Mouse (Mus musculus) large intestine, adult 2 months (tissue): ENCODE measurements around the gene Angptl4. TPM values are rescaled to one million over a fixed set of nuclear protein-coding genes. Genes with fewer than 3 reads are reported as not detected.

ENCODE experiments used
- polyA plus RNA-seq: library from polyadenylated mRNA; depleted of rRNA; stranded (reverse); fragments of >200 nt; gene quantifications from 2 replicates; pipeline ENCODE4 v1.2.3, GENCODE M21; 2012; rRNA removed

Gene Angptl4
- polyA plus RNA-seq, 1 experiment, result 21.9 TPM

Other genes starting within 250 kb of the Angptl4 start
- 5.6 and 7.8 TPM in 2 replicates for gene Myo1f, start 226.1 kb downstream of the Angptl4 start, polyA plus RNA-seq
- 31.2 and 31.4 TPM in 2 replicates for gene Zfp414, start 152.7 kb downstream of the Angptl4 start, polyA plus RNA-seq
- gene Pram1, start 143.8 kb downstream of the Angptl4 start, polyA plus RNA-seq, result 1.5 and 1.7 TPM in 2 replicates
- gene Hnrnpm, start 95.0 kb downstream of the Angptl4 start, polyA plus RNA-seq, result 49.2 and 52.1 TPM in 2 replicates
- 53.8 and 55.5 TPM in 2 replicates for gene March2, start 63.2 kb downstream of the Angptl4 start, polyA plus RNA-seq
- 268 and 292 TPM in 2 replicates for gene Rab11b, start 21.3 kb downstream of the Angptl4 start, polyA plus RNA-seq
- gene Kank3, start 28.7 kb upstream of the Angptl4 start, polyA plus RNA-seq, result 19.7 and 22.0 TPM in 2 replicates
- gene Rps28, start 42.7 kb upstream of the Angptl4 start, polyA plus RNA-seq, result 844 and 888 TPM in 2 replicates
- gene Ndufa7, start 42.7 kb upstream of the Angptl4 start, polyA plus RNA-seq, result 365 and 370 TPM in 2 replicates
- gene Cd320, start 61.3 kb upstream of the Angptl4 start, polyA plus RNA-seq, result 22.0 and 27.3 TPM in 2 replicates
- gene Gm7029, start 92.0 kb upstream of the Angptl4 start, polyA plus RNA-seq, result not detected in 2 replicates
- gene Kifc1, start 108.8 kb upstream of the Angptl4 start, polyA plus RNA-seq, result 17.1 and 17.6 TPM in 2 replicates
- gene Platr17, start 123.3 kb upstream of the Angptl4 start, polyA plus RNA-seq, result 0.67 TPM in 1 of 2 replicates, not detected in the other
- gene Daxx, start 127.6 kb upstream of the Angptl4 start, polyA plus RNA-seq, result 34.1 and 41.0 TPM in 2 replicates
- 203 and 264 TPM in 2 replicates for gene Tapbp, start 134.1 kb upstream of the Angptl4 start, polyA plus RNA-seq
- 37.1 and 49.3 TPM in 2 replicates for gene Zbtb22, start 134.1 kb upstream of the Angptl4 start, polyA plus RNA-seq
- gene Rgl2, start 147.7 kb upstream of the Angptl4 start, polyA plus RNA-seq, result 46.1 and 63.1 TPM in 2 replicates
- 28.6 and 35.4 TPM in 2 replicates for gene Pfdn6, start 158.5 kb upstream of the Angptl4 start, polyA plus RNA-seq
- gene Wdr46, start 158.8 kb upstream of the Angptl4 start, polyA plus RNA-seq, result 19.1 and 23.6 TPM in 2 replicates
- 15.6 and 19.8 TPM in 2 replicates for gene B3galt4, start 169.7 kb upstream of the Angptl4 start, polyA plus RNA-seq
- 44.6 and 59.1 TPM in 2 replicates for gene Vps52, start 174.0 kb upstream of the Angptl4 start, polyA plus RNA-seq
- 617 and 700 TPM in 2 replicates for gene Rps18, start 174.2 kb upstream of the Angptl4 start, polyA plus RNA-seq
- gene H2-K1, start 218.5 kb upstream of the Angptl4 start, polyA plus RNA-seq, result 5,020 and 5,402 TPM in 2 replicates
- gene Ring1, start 242.8 kb upstream of the Angptl4 start, polyA plus RNA-seq, result 17.0 and 21.3 TPM in 2 replicates
- gene H2-Ke6, start 246.2 kb upstream of the Angptl4 start, polyA plus RNA-seq, result 43.2 and 48.6 TPM in 2 replicates
- gene Slc39a7, start 249.9 kb upstream of the Angptl4 start, polyA plus RNA-seq, result 129 and 133 TPM in 2 replicates
- gene Rxrb, start 250.0 kb upstream of the Angptl4 start, polyA plus RNA-seq, result 41.6 and 49.9 TPM in 2 replicates